Mouse (Mus musculus) heart, postnatal 0 days (tissue): ENCODE data around the gene Nlgn2.

Experiments
- CTCF ChIP-seq: IDR thresholded peaks from 2 replicates; pipeline ENCODE4 v1.5.1; 2016; ENCODE audit warnings: antibody characterized with exemption, control low read depth, low read depth
- EP300 ChIP-seq: IDR thresholded peaks from 2 replicates; pipeline ENCODE4 v1.6.1; 2016; ENCODE audit warnings: antibody characterized with exemption, low read depth

GRCm38 (mm10) chr11:69833554-69833953 is 4.0 kb downstream of the Nlgn2 start:
- TF ChIP-seq EP300, result no peak
- TF ChIP-seq CTCF, result no peak
